Comparison of ENCODE assay signal across 8 mouse cellular contexts in the genomic region with DNA sequence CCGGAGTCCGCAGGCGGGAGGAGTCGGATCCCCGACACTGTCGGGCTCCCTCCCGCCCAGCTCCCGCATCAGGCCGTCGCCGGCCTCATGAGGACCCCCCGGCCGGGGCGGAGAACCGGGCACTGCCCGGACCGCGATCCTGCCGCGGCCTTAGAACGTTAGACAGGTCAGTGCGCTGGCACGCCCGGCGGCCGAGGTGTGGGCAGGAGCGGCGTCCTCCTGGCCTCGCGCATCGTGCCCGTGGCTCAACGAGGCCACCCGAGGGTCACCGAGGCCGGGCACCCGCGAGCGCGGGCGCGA. TPM values are rescaled to one million over a fixed set of nuclear protein-coding genes. Genes with fewer than 3 reads are reported as not detected.
DNase-seq lines count a peak whose midpoint lies in the region; ATAC-seq and TF ChIP-seq lines count a peak whose summit lies in the region.

No protein-coding gene starts in this region.

- peaks cover 26% of the 10 kb centered on the region for H3K79me2 ChIP-seq in MEL (ENCODE audit: control insufficient read depth, insufficient read depth, low read length, poor library complexity)

- peaks cover 38% of the 10 kb centered on the region for H3K4me1 ChIP-seq in heart, embryonic 12.5 days (replicated peaks)
- peaks cover 2 to 16% of the 10 kb centered on the region in 2 experiments; a peak in 3 of 4 replicates for H3K4me1 ChIP-seq in MEL (ENCODE audit: control insufficient read depth in 1 of 2, insufficient read depth in 2 of 2, low read length in 2 of 2)
- H3K4me1 ChIP-seq in heart, embryonic 15.5 days (replicated peaks): peaks cover 30% of the 10 kb centered on the region
- H3K4me1 ChIP-seq in lung, postnatal 0 days (ENCODE audit: insufficient read depth, low read depth, low read length): peaks cover 13% of the 10 kb centered on the region

- H3K9me3 ChIP-seq in heart, embryonic 12.5 days (replicated peaks): no peaks in the 10 kb centered on the region
- no peaks in the 10 kb centered on the region for H3K9me3 ChIP-seq in MEL (replicated peaks; ENCODE audit: insufficient read depth, low read length)
- no peaks in the 10 kb centered on the region for H3K9me3 ChIP-seq in heart, embryonic 15.5 days (replicated peaks)
- H3K9me3 ChIP-seq in lung, postnatal 0 days (ENCODE audit: low read length): no peaks in the 10 kb centered on the region

- no peak for DNase-seq in heart, adult 8-10 months (ENCODE audit: low spot score)
- no peak for DNase-seq in MEL (ENCODE audit: low read depth, low spot score)
- DNase-seq in lung, postnatal 0 days (ENCODE audit: low spot score): no peak
- DNase-seq in left cerebral cortex, postnatal 25 days (ENCODE audit: low spot score in 2 of 2): no peak
- no peak for DNase-seq in spleen, postnatal 36 days (ENCODE audit: low spot score in 2 of 2)

- peak overlapping the region; percentile 78 for H3K9ac ChIP-seq in heart, embryonic 12.5 days
- H3K9ac ChIP-seq in MEL (ENCODE audit: control insufficient read depth, low read depth, low read length, poor library complexity, severe bottlenecking): peak overlapping the region; percentile 91
- H3K9ac ChIP-seq in heart, embryonic 15.5 days: peak overlapping the region; percentile 59
- H3K9ac ChIP-seq in lung, postnatal 0 days (replicated peaks; ENCODE audit: low read depth): peak overlapping the region; percentile 32

- peaks cover 72% of the 10 kb centered on the region for H3K27me3 ChIP-seq in heart, embryonic 12.5 days (replicated peaks)
- no peaks in the 10 kb centered on the region for H3K27me3 ChIP-seq in MEL (ENCODE audit: control insufficient read depth in 1 of 2, insufficient read depth in 2 of 2, low read length in 2 of 2)
- peaks cover 73% of the 10 kb centered on the region for H3K27me3 ChIP-seq in heart, embryonic 15.5 days
- peaks cover 40% of the 10 kb centered on the region for H3K27me3 ChIP-seq in lung, postnatal 0 days (replicated peaks; ENCODE audit: insufficient read depth, low read length)

- TF ChIP-seq POLR2A in MEL (IDR thresholded peaks at IDR 0.05; ENCODE audit: control insufficient read depth in 1 of 2, insufficient read depth in 1 of 2, low read depth in 1 of 2, low read length in 2 of 2, poor library complexity in 1 of 2): no peak

- peak overlapping the region; percentile 60 for H3K4me3 ChIP-seq in heart, embryonic 12.5 days
- peak overlapping the region; percentile 67 to 68 for H3K4me3 ChIP-seq in MEL (ENCODE audit: control insufficient read depth in 1 of 2, insufficient read depth in 1 of 2, low read depth in 2 of 2, low read length in 2 of 2)
- peak overlapping the region; percentile 59 for H3K4me3 ChIP-seq in heart, embryonic 15.5 days
- peak overlapping the region; percentile 45 for H3K4me3 ChIP-seq in lung, postnatal 0 days (ENCODE audit: low read depth, low read length)

- H3K36me3 ChIP-seq in heart, embryonic 12.5 days: no peaks in the 10 kb centered on the region
- H3K36me3 ChIP-seq in MEL (ENCODE audit: control insufficient read depth in 1 of 2, insufficient read depth in 2 of 2, low read length in 2 of 2): peaks cover 2 to 13% of the 10 kb centered on the region in 2 experiments; a peak in 2 of 4 replicates
- H3K36me3 ChIP-seq in heart, embryonic 15.5 days: no peaks in the 10 kb centered on the region
- H3K36me3 ChIP-seq in lung, postnatal 0 days (ENCODE audit: insufficient read depth, low read length): no peaks in the 10 kb centered on the region

- no peak for TF ChIP-seq RAD21 in MEL (IDR thresholded peaks at IDR 0.05; ENCODE audit: low read depth, low read length)

- H3K27ac ChIP-seq in heart, embryonic 12.5 days (ENCODE audit: poor library complexity, severe bottlenecking): no peak overlapping the region
- H3K27ac ChIP-seq in MEL (ENCODE audit: control insufficient read depth, low read depth, low read length): peak overlapping the region; percentile 88
- H3K27ac ChIP-seq in heart, embryonic 15.5 days: peak overlapping the region; percentile 25; the same call in 1 of the 2 replicates
- peak overlapping the region; percentile 62 for H3K27ac ChIP-seq in lung, postnatal 0 days (ENCODE audit: low read length)

- peak overlapping the region; percentile 99 for H3K4me2 ChIP-seq in heart, embryonic 12.5 days
- H3K4me2 ChIP-seq in heart, embryonic 15.5 days: peak overlapping the region; percentile 100
- peak overlapping the region; percentile 89 for H3K4me2 ChIP-seq in lung, postnatal 0 days (replicated peaks; ENCODE audit: low read depth, low read length)

- TF ChIP-seq CTCF in MEL (IDR thresholded peaks at IDR 0.05 in 2 of 3, conservative IDR thresholded peaks at IDR 0.05 in 1 of 3; ENCODE audit: control insufficient read depth in 1 of 3, insufficient read depth in 1 of 3, low read depth in 2 of 3, low read length in 3 of 3, poor library complexity in 1 of 3, severe bottlenecking in 1 of 3): no peak
- TF ChIP-seq CTCF in lung, postnatal 0 days (IDR thresholded peaks at IDR 0.05): no peak

- WGBS in heart, embryonic 12.5 days: under 1% methylated on average over 41 of the region's 42 CpGs
- WGBS in heart, embryonic 15.5 days: under 1% methylated on average over 42 of the region's 42 CpGs
- WGBS in lung, postnatal 0 days: 2% methylated on average over 15 of the region's 42 CpGs

- ATAC-seq in heart, embryonic 12.5 days (ENCODE audit: insufficient number of reproducible peaks, low FRiP score): peak; percentile 49
- peak; percentile 15; the same call in 1 of the 2 replicates for ATAC-seq in heart, embryonic 15.5 days (replicated peaks; ENCODE audit: insufficient number of reproducible peaks, insufficient read depth, low FRiP score, low read depth)
- ATAC-seq in lung, postnatal 0 days: peak; percentile 34
- no peak for ATAC-seq in megakaryocyte-erythroid progenitor cell, adult 5-6 weeks (replicated peaks; ENCODE audit: low FRiP score, low TSS enrichment, poor library complexity, severe bottlenecking)

- TF ChIP-seq EP300 in MEL (IDR thresholded peaks at IDR 0.05; ENCODE audit: low read depth in 1 of 2, low read length in 2 of 2): no peak
- TF ChIP-seq EP300 in lung, postnatal 0 days (IDR thresholded peaks at IDR 0.05): no peak

- intact Hi-C loops in left cerebral cortex, postnatal 25 days (cut with DNase I): loop anchor here (1.0 to 5.0 kb wide), 2 partner anchors 42 to 88 kb away; a partner anchor contains a TSS

RNA-seq across cellular contexts. Expression of a gene that starts 0.3 kb away (rescaled TPM):
- polyA plus RNA-seq in heart, embryonic 12.5 days (2016; fragmentation: Nextera tagmentation; extraction: Ambion mirVana): 1.9 and 2.4 TPM in 2 replicates
- 1 to 10 TPM; 1.2 to 3.2 (median 1.5) TPM for total RNA-seq in heart, adult 8-10 months (2022)
- total RNA-seq in MEL (2012; rRNA removed): 23.7 and 24.6 TPM in 2 replicates
- polyA plus RNA-seq in MEL (2012; ENCODE audit: insufficient read depth in 1 of 2, insufficient read length in 2 of 2, low read depth in 1 of 2, low replicate concordance in 2 of 2, missing spikeins in 1 of 2): 10 to 100 TPM; 65.8 to 66.0 TPM
- polyA plus RNA-seq in heart, embryonic 15.5 days (2015; fragmentation: Nextera tagmentation; extraction: Ambion mirVana): 1.5 and 5.7 TPM in 2 replicates
- 9.1 and 9.6 TPM in 2 replicates for polyA plus RNA-seq in lung, postnatal 0 days (2015; fragmentation: Nextera tagmentation; extraction: Ambion mirVana)
- total RNA-seq in left cerebral cortex, postnatal 25 days (2021): 100 to 1,000 TPM; 111 to 116 TPM
- 67.2 and 84.7 TPM in 2 replicates for total RNA-seq in megakaryocyte-erythroid progenitor cell, adult 5-6 weeks (2014; fragmentation: Nextera tagmentation)
- total RNA-seq in megakaryocyte-erythroid progenitor cell, adult 5-6 weeks (2017): 18.5 and 23.3 TPM in 2 replicates

RNA-seq across cellular contexts. Expression of a gene that starts 15.1 kb away (rescaled TPM):
- polyA plus RNA-seq in heart, embryonic 12.5 days (2016; fragmentation: Nextera tagmentation; extraction: Ambion mirVana): 20.2 and 21.0 TPM in 2 replicates
- total RNA-seq in heart, adult 8-10 months (2022): 10 to 100 TPM; 13.0 to 24.6 (median 15.5) TPM
- total RNA-seq in MEL (2012; rRNA removed): 0.75 and 1.1 TPM in 2 replicates
- 1 to 10 TPM in 1 of 2 experiments, not detected in 1; 1.3 TPM for polyA plus RNA-seq in MEL (2012; ENCODE audit: insufficient read depth in 1 of 2, insufficient read length in 2 of 2, low read depth in 1 of 2, low replicate concordance in 2 of 2, missing spikeins in 1 of 2)
- polyA plus RNA-seq in heart, embryonic 15.5 days (2015; fragmentation: Nextera tagmentation; extraction: Ambion mirVana): 15.6 and 16.7 TPM in 2 replicates
- polyA plus RNA-seq in lung, postnatal 0 days (2015; fragmentation: Nextera tagmentation; extraction: Ambion mirVana): 1.0 and 1.1 TPM in 2 replicates
- total RNA-seq in left cerebral cortex, postnatal 25 days (2021): 1 to 10 TPM; 2.4 to 4.1 TPM
- total RNA-seq in megakaryocyte-erythroid progenitor cell, adult 5-6 weeks (2014; fragmentation: Nextera tagmentation): 1.8 TPM in 1 of 2 replicates, not detected in the other
- total RNA-seq in megakaryocyte-erythroid progenitor cell, adult 5-6 weeks (2017): 1.8 TPM in 1 of 2 replicates, not detected in the other

RNA-seq across cellular contexts. Expression of a gene that starts 24.6 kb away (rescaled TPM):
- polyA plus RNA-seq in heart, embryonic 12.5 days (2016; fragmentation: Nextera tagmentation; extraction: Ambion mirVana): 21.3 and 23.1 TPM in 2 replicates
- 10 to 100 TPM in 3 of 4 experiments, 1 to 10 TPM in 1; 8.1 to 13.4 (median 10.8) TPM for total RNA-seq in heart, adult 8-10 months (2022)
- total RNA-seq in MEL (2012; rRNA removed): 16.9 and 18.3 TPM in 2 replicates
- polyA plus RNA-seq in MEL (2012; ENCODE audit: insufficient read depth in 1 of 2, insufficient read length in 2 of 2, low read depth in 1 of 2, low replicate concordance in 2 of 2, missing spikeins in 1 of 2): 10 to 100 TPM in 1 of 2 experiments, not detected in 1; 44.6 TPM
- polyA plus RNA-seq in heart, embryonic 15.5 days (2015; fragmentation: Nextera tagmentation; extraction: Ambion mirVana): 24.7 and 32.5 TPM in 2 replicates
- polyA plus RNA-seq in lung, postnatal 0 days (2015; fragmentation: Nextera tagmentation; extraction: Ambion mirVana): 27.9 and 37.1 TPM in 2 replicates
- 100 to 1,000 TPM; 142 to 156 TPM for total RNA-seq in left cerebral cortex, postnatal 25 days (2021)
- 22.7 and 46.0 TPM in 2 replicates for total RNA-seq in megakaryocyte-erythroid progenitor cell, adult 5-6 weeks (2014; fragmentation: Nextera tagmentation)
- total RNA-seq in megakaryocyte-erythroid progenitor cell, adult 5-6 weeks (2017): 35.4 and 35.7 TPM in 2 replicates

RNA-seq across cellular contexts. Expression of a gene that starts 30.2 kb away (rescaled TPM):
- 74.3 and 75.1 TPM in 2 replicates for polyA plus RNA-seq in heart, embryonic 12.5 days (2016; fragmentation: Nextera tagmentation; extraction: Ambion mirVana)
- 10 to 100 TPM; 18.1 to 29.6 (median 24.2) TPM for total RNA-seq in heart, adult 8-10 months (2022)
- 24.1 and 30.5 TPM in 2 replicates for total RNA-seq in MEL (2012; rRNA removed)
- polyA plus RNA-seq in MEL (2012; ENCODE audit: insufficient read depth in 1 of 2, insufficient read length in 2 of 2, low read depth in 1 of 2, low replicate concordance in 2 of 2, missing spikeins in 1 of 2): 100 to 1,000 TPM in 1 of 2 experiments, not detected in 1; 107 TPM
- 63.5 and 86.0 TPM in 2 replicates for polyA plus RNA-seq in heart, embryonic 15.5 days (2015; fragmentation: Nextera tagmentation; extraction: Ambion mirVana)
- 47.5 and 47.8 TPM in 2 replicates for polyA plus RNA-seq in lung, postnatal 0 days (2015; fragmentation: Nextera tagmentation; extraction: Ambion mirVana)
- total RNA-seq in left cerebral cortex, postnatal 25 days (2021): 100 to 1,000 TPM; 210 TPM
- 97.0 and 160 TPM in 2 replicates for total RNA-seq in megakaryocyte-erythroid progenitor cell, adult 5-6 weeks (2014; fragmentation: Nextera tagmentation)
- 28.5 and 29.5 TPM in 2 replicates for total RNA-seq in megakaryocyte-erythroid progenitor cell, adult 5-6 weeks (2017)

RNA-seq across cellular contexts. Expression of a gene that starts 44.4 kb away (rescaled TPM):
- polyA plus RNA-seq in heart, embryonic 12.5 days (2016; fragmentation: Nextera tagmentation; extraction: Ambion mirVana): 52.2 and 52.4 TPM in 2 replicates
- 10 to 100 TPM; 22.2 to 31.6 (median 24.1) TPM for total RNA-seq in heart, adult 8-10 months (2022)
- total RNA-seq in MEL (2012; rRNA removed): 41.5 and 42.4 TPM in 2 replicates
- 10 to 100 TPM in 1 of 2 experiments, not detected in 1; 60.4 TPM for polyA plus RNA-seq in MEL (2012; ENCODE audit: insufficient read depth in 1 of 2, insufficient read length in 2 of 2, low read depth in 1 of 2, low replicate concordance in 2 of 2, missing spikeins in 1 of 2)
- polyA plus RNA-seq in heart, embryonic 15.5 days (2015; fragmentation: Nextera tagmentation; extraction: Ambion mirVana): 48.5 and 61.8 TPM in 2 replicates
- 112 and 113 TPM in 2 replicates for polyA plus RNA-seq in lung, postnatal 0 days (2015; fragmentation: Nextera tagmentation; extraction: Ambion mirVana)
- 100 to 1,000 TPM; 106 to 112 TPM for total RNA-seq in left cerebral cortex, postnatal 25 days (2021)
- 55.8 and 64.5 TPM in 2 replicates for total RNA-seq in megakaryocyte-erythroid progenitor cell, adult 5-6 weeks (2014; fragmentation: Nextera tagmentation)
- 152 and 154 TPM in 2 replicates for total RNA-seq in megakaryocyte-erythroid progenitor cell, adult 5-6 weeks (2017)

Comparison
In these comparisons a context has a peak if more than half of its experiments do, and no peak if none do; other contexts are left out.
1. H3K9ac ChIP-seq: peak in every context shown above with its lines; median percentile 91 in MEL; 78 in heart, embryonic 12.5 days; 59 in heart, embryonic 15.5 days; 32 in lung, postnatal 0 days.